Mouse (Mus musculus) cerebellum, adult 2 months (tissue): ENCODE data around the gene Cbfa2t3.

Source experiments
- CTCF ChIP-seq: fragments of 200-500 bp; IDR thresholded peaks from 2 replicates; pipeline ENCODE4 v1.5.1; 2011; ENCODE audit warnings: low read depth, mild to moderate bottlenecking, control low read depth, low read length, moderate library complexity, borderline replicate concordance; ENCODE audit not compliant: insufficient read depth
- POLR2A ChIP-seq: fragments of 200-500 bp; IDR thresholded peaks from 2 replicates; pipeline ENCODE4 v1.6.1; 2011; ENCODE audit warnings: low read length, control low read depth, borderline replicate concordance; ENCODE audit not compliant: insufficient read depth

- no peak for TF ChIP-seq CTCF
- no peak for TF ChIP-seq POLR2A
Measured at GRCm38 (mm10) chr8:122675596-122676420, 23.1 kb downstream of the Cbfa2t3 start.
